Mouse (Mus musculus): Measurements from ENCODE around the gene Mipol1. TPM values are rescaled to one million over a fixed set of nuclear protein-coding genes. Genes with fewer than 3 reads are reported as not detected.

Mipol1 gene
- total RNA-seq, 2 experiments from 2014 or later = 5.2 to 8.8 TPM

DNA sequence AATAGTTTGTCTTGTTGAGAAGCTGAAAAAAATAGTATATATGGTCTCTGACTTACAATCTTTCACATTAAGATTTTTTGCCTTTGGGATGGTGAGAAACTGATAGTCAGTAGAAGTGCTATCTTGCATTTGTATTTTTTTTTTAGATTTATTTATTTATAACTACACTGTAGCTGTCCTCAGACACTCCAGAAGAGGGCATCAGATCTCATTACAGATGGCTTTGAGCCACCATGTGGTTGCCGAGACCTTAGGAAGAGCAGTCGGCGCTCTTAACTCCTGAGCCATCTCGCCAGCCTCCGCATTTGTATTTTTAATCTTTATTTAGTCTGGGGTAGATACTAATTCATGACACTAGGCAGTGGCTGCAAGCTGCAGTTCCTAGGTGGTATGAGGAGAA is 3.2 kb downstream of the Mipol1 start:
- no peak for ATAC-seq (replicated peaks; ENCODE audit: poor library complexity)

DNA sequence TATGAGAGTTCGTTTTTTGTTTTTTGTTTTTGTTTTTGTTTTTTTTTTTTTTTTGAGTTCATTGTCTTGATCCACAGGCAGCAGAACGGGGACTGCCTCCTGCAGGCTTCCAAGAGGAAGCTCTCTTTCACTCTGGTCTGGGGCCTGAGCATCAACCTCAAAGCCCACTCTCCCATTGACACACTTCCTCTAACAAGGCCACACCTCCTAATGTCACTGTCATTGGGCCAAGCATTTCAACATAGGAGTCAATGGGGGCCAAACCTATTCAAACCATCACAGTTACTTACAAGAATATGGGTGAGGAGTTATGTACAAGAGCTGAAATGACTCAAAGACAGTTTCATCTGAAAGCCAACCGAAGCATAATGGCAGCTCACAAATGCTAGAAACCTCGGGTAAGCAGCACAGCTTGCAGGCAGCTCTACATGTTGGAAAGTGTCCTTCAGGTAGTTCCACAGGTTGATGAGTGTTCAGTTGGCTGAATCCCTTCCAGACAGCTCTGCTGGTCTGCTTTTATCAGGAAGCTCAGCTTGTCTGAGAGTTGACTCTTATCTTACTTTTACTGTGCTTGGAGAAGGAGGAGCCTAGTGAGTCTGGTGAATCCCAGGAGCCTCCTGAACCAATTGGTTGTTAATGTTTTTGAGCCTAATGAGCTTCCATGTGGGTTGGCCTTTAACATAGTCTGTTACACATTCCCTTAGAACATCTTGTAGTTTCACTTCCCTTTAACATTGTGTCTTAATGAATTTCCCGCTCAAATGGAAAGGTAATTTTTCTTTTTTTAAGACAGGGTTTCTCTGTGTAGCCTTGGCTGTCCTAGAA is 13.7 kb downstream of the Mipol1 start:
- peak; percentile 96 for ATAC-seq (replicated peaks; ENCODE audit: poor library complexity)

DNA sequence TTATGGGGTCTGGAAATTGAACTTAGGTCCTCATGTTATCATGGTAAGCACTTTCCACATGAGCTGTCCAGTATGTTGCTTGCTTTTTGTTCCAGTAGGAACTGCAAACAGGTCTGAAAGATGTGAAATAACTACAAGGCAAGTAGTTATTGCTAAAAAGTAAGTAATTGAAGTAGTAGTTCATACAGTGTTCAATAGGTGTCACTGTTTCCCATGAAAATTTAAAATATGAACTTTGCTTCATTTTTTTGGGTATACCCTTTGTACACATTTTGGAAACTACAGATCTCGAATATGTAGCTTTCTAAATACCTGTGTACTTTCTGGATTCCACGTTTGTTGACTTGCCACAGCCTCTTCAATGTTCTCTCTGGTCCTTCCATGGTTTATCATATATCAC is 28.3 kb downstream of the Mipol1 start:
- peak; percentile 54; the same call in 1 of the 2 replicates for ATAC-seq (replicated peaks; ENCODE audit: poor library complexity)

DNA sequence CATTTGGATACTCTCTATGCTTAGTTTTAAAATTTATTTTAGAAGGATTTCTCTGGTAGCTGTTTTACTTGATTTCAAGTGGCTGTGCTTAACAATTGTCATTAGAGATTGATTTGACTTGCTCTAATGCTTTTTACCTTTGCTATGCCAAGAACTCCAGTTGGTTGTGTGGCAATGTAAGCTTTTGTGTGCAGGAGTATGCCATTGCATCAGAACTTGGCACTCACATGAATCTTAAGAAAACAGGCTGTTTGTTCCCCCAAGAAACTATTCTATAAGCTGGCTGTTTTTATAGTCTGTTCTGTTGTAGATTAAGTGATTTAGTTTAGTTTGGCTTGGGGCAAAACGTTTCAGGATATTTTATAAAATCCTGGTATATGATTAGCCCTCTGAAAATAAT is 45.2 kb downstream of the Mipol1 start:
- no peak for ATAC-seq (replicated peaks; ENCODE audit: poor library complexity)

DNA sequence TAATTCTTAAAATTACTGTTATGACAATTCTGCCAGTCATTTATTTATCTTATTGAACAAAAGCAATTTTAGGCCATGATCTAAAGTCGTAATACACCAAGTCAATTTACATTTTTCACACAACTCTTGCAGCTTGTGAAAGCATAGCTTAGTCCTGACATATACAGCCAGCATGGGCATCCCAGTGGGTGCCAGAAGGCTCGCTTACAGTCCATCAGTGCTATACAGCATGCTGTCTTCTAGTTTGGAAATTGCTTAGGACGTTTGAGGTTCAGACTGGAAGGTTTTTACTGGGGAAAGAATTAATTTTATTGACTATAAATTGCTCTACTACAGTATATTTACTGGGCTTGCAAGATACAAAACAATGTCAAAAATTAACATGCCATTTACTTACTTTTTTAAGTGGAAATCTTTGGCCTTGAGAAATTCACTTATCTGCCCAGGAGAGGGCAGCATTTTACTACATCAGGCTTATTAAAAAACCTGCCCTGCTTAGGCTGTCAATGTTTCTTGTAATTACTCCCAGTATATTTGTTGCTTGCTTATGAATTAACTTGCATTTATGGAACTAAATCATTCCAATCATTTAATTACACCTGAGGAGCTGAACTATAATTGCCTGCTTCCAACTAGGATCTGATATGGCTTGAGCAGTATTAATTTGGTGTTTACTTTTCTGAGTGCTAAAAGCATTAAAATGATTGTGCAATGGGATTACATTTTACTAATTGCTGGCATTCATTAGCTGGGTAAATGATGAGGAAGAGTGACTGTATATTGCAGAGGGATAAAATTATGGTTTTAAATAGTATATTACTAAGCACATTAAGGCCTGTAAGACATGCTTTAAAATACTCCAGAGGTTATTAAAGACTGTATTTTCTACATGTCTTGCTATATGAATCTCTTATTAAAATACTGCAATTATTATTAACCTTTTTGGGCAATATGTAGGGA is 51.2 kb downstream of the Mipol1 start:
- ATAC-seq (replicated peaks; ENCODE audit: poor library complexity) = peak; percentile 87

DNA sequence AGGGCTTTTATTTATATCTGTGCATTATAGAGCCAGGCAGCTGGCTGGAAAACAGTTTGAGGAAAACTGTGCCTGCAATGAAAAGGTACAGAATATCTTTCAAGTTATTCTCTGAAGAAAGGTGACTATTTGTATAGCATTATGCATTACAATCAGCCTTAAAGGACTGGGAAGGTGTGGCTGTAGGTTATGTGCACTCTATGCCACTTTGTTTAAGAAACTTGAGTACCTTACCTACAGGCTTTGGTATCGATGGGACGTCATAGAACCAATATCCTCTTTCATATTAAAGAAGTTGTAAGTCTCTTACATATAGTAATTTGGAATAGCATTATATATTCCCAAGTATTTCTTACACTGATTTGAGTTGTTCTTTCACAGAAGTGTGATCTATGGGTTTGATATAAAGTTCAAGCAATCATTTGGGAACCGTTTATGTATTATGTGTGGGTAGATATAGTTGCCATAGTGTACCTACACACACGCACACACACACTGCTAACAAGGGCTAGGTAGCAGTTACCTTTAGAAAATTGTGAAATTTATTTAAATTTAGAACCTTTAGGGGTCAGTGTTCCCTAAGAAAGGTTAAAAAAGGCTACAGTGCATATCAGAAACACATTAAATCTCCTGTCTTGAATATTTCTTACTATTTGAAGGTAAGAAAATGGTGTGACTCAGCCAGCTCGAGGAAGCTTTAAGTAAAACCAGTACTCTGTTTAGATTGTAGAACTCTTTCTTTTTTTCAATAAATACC is 55.3 kb downstream of the Mipol1 start:
- ATAC-seq (replicated peaks; ENCODE audit: poor library complexity) = no peak

DNA sequence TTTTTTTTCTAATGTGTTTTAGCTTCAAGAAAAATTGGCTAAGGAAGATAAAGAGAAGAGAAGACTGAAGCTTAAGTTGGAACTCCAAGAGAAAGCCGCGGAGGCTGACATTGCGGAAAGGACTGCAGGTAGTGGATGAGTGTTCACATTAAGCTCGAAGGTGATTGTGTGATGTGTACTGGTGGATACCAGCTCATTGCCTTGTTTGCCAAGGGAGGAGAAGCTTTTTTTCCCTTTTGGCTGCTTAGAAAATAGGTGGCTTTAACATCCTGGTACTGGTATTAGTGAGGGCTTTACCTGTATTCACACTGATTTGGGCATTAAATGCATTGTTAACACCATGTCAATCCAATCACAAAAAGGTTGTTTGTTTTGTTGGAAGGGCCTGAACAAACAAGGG is 77.1 kb downstream of the Mipol1 start:
- no peak for ATAC-seq (replicated peaks; ENCODE audit: poor library complexity)

DNA sequence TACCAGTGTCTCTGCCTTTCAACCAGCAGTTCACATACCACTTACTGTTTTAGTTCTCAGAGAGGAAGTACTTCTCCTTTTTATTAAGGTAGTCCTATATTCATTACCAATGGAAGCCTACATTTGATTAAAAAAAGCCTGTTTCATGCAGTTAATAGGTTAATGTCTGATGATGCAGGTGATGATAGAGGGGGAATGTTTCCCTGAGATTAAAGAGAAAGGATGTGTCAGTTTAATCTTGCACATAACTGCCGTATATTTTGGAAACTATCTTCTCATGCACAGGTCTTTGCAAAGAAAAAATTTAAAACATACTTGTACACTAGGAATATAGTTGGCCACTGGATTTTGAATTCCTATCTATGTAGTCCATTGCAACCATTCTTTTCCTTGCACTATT is 77.5 kb downstream of the Mipol1 start:
- no peak for ATAC-seq (replicated peaks; ENCODE audit: poor library complexity)

DNA sequence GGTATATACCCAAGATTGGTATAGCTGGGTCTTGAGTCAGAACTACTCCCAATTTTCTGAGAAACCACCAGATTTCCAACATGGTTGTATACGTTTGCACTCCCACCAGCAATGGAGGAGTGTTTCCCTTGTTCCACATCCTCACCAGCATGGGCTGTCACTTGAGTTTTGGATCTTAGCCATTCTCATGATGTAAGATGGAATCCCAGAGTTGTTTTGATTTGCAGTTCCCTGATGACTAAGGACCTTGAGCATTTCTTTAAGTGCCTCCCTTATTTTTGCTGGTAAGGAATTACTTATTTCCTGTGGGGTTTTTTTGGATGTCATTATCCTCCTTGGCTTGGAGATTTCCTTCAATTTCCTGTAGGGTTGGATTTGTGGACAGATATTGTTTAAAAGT is 108.8 kb downstream of the Mipol1 start:
- ATAC-seq (replicated peaks; ENCODE audit: poor library complexity) = no peak

DNA sequence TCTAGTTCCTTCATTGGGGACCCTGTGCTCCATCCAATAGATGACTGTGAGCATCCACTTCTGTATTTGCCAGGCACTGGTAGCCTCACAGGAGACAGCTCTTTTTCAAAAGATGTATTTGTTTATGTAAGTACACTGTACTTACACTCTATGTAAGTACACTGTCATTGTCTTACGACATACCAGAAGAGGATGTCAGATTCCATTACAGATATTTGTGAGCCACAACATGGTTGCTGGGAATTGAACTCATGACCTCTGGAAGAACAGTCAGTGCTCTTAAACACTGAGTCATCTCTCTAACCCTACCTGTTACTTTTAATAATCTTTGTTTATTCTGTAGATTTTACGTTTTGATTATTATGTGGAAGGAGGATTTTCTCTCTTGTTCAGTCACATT is 109.9 kb downstream of the Mipol1 start:
- ATAC-seq (replicated peaks; ENCODE audit: poor library complexity) = no peak

DNA sequence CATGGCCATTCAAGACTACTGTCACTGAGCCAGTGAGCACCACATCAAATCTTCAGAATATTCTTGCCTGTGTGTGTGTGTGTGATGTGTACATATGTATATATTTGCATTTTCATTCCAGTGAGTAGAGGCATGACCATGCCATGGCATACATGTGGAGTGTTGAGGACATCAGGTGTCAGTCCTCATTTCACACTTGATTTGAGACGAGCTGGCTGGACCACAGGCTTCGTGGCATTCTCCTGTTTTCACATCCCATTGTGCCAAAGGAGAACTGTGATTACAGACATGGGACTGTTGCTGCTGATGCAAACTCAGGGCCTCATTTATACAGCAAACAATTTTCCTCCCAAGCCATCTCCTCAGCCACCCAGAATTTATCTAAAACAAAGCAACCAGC is 132.5 kb downstream of the Mipol1 start:
- ATAC-seq (replicated peaks; ENCODE audit: poor library complexity) = no peak

DNA sequence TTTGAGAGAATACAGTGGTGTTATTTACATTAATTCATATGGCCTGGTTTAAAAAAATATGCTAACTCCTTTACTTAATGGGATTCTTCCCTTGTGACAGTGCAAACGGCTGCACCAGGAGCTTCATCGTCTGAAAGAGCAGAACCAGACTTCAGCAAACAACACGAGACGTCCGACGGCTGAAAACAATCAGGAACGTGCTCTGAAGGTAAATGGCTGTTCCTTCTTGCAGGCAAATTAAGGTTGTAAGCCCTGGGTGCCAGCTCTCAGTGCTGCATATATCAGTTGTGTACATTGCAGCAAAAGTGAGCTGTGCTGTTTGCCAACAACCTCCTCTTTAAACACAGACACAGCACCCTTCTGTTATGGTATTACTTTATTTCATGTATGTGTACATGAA is 133.8 kb downstream of the Mipol1 start:
- ATAC-seq (replicated peaks; ENCODE audit: poor library complexity) = no peak

DNA sequence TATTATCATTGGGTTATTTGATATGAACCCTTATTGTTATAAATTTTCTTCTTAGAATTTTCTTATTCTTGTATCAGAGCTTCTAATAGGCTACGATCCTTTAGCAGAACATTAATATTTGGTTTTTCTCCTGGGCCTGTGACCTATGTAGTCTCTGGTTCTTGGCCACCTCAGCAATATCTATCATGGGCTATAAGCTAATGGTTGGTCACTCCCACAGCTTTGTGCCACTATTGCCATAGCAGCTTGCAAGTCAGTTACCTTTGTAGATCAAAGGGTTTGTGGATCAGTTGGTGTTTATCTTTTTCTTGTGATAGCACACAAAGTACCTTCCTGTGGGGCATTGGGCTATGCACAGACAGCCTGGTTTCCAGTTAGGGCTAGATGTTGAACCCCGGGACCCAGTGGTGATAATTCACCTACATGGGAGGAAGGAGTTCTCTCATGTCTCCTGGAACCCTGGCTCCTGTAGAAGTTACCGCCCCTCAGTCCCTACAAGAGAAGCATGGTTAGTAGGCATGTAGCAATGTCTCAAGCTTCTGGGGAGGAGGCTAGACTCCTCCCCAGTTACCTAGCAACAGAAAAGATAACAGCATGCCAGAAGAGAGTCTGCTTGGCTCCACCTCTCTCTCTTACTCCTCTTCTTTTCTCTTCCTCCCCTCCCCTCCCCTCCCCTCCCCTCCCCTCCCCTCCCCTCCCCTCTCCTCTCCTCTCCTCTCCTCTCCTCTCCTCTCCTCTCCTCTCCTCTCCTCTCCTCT is 141.7 kb downstream of the Mipol1 start:
- 0 out of 2 replicates have a peak, but pooled peaks have one; percentile 29 for ATAC-seq (replicated peaks; ENCODE audit: poor library complexity)

DNA sequence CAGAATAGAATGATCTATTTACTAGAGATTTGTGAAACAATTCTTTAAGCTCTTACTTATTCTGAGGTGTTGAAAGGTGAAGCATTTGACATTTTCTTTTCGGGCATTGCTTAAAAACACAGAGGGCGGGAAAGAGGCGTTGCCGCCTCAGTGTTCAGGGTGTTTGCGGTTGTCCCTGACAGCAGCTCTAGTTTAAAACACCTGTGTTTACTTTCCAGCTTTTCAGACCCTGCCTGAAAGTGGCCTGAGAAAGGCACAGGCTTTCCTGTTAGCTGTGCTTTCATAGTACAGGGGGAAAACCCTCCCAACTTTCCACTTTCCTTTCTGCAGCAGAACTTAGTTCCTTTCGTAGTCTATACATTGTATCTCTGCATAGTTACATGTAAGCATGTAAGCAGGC is 152.6 kb downstream of the Mipol1 start:
- ATAC-seq (replicated peaks; ENCODE audit: poor library complexity) = no peak

DNA sequence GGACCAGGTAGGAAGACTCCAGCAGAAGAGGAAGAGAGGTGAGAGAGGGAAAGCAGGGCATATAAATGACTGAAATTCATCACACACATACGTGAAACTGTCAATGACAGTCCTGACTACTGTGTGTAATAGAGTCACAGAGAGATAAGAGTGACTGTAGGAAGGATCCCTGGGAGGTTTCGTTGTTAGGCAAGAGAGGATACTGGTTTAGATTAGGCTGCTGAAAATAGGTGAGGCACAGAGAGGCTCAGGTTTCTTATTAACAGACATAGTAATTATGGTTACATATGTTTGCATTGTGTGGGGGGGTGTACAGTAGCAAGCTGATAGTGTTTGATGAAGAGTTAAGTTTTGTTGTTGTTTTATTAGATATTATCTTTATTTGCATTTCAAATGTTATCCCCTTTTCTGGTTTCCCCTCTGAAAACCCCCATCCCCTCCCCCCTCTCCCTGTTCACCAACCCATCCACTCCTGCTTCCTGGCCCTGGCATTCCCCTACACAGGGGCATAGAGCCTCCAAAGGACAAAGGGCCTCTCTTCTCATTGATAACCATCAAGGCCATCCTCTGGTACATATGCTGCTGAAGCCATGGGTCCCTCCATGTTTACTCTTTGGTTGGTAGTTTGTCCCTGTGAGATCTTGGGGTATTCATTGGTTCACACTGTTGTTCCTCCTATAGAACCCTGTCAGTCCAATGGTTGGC is 157.5 kb downstream of the Mipol1 start:
- no peak for ATAC-seq (replicated peaks; ENCODE audit: poor library complexity)

DNA sequence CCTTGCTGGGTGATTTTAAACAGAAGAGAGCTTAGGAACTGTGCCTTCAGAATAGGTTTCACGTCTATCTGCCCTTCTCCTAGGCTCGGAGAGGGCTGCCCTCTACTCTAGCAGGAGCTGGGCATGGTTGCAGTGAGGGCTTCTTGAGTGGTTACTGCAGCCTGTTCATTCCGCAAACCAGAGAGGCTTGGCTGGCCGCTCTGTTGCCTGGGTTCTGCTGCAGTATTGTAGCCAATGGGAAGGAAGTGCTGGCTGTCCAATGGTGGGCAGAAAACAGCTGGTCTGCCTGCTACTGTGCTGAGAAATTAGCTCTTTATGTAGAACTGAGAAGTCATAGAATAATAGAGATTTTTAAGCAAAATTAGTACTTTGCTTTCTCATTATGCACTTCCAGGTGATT is 169.3 kb downstream of the Mipol1 start:
- ATAC-seq (replicated peaks; ENCODE audit: poor library complexity) = no peak

DNA sequence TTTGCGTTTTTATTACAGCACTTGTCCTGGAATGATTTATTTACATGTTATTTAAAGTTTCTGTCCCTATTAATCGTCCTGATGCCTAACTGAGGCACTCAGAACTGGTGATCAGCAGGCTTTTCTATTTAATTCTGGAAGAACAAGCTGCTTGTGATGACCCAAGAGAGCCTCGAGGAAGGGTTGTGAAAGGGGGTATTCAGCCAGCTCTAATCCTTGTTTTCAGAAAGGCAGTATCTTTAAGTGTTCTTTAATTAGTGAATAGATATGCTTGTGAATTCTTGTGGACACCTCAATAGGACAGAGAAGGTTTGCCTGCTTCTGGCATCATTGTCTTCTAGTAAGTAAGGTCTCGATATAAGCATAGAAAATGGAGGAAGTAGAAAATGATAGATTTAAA is 170.0 kb downstream of the Mipol1 start:
- no peak for ATAC-seq (replicated peaks; ENCODE audit: poor library complexity)

DNA sequence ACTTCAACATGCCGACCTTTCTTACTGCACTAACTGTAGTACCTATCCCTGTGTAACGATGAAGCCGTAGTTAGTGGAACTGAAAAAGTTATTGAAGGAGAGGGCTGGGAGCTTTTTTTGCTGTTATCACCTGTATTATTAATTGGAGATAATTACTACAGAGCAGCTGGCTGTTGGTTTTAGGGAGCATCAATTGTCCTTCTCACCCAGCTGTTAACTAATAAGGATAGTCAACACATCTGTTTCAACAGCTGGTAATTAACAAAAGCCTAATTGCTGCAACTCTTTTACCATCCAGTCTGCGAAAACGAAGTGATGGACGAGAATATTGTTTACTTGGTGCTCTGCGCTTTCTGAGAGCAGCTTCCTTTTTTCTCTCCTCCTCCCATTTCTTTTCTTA is 170.9 kb downstream of the Mipol1 start:
- no peak for ATAC-seq (replicated peaks; ENCODE audit: poor library complexity)

DNA sequence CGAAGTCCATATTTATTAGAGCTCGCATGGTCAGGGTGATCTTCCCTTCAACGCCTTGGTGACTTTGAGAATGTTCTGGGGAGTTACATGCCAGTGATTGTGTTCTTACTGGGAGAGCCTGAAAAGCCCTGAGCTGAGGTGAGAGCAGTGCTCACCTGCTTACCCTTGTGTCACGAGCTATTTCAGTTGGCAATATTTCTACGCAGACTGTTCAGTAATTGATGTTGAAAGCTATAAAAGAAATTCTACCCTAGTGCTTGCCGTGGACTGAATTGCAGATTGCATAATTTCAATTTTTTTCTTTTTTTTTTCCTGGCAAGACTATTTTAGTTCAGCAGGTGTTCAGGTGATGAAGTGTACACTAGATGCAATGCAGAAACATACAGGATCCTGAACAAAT is 172.1 kb downstream of the Mipol1 start:
- ATAC-seq (replicated peaks; ENCODE audit: poor library complexity) = no peak

DNA sequence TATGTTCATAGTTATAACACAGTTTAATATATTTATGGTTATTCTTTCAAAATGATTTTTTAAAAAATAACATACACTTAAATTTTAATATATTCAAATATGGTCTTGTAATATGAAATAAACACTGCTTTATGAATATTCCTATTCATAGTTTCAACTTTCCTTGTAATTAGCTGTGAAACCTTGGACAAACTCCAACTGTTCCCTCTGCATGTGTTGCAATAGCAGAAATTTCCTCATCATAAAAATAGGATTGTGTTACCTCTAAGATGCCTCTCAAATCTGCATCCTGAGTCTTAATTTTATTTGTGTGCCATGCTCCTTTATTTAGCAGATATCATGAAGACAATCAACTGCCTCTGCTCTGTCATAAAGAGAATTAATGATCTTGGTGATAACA is 179.7 kb downstream of the Mipol1 start:
- no peak for ATAC-seq (replicated peaks; ENCODE audit: poor library complexity)
